Mouse (Mus musculus): ENCODE results near the gene Gm867. TPM values are rescaled to one million over a fixed set of nuclear protein-coding genes. Genes with fewer than 3 reads are reported as not detected.

Gm867 gene
- total and polyA plus RNA-seq, 3 experiments: 0.08 to 1.6 TPM; not detected in 1

GRCm38 (mm10) chr10:75978835-75979157 lies 38.3 kb upstream of the Gm867 start:
- no peaks in the 10 kb centered on the region for H3K4me1 ChIP-seq (ENCODE audit: control insufficient read depth in 1 of 2, insufficient read depth in 2 of 2, low read length in 2 of 2)
- no peaks in the 10 kb centered on the region for H3K79me2 ChIP-seq (ENCODE audit: control insufficient read depth, insufficient read depth, low read length, poor library complexity)
- no peak overlapping the region for H3K27ac ChIP-seq (ENCODE audit: control insufficient read depth, low read depth, low read length)
- H3K4me3 ChIP-seq (ENCODE audit: control insufficient read depth in 1 of 2, insufficient read depth in 1 of 2, low read depth in 2 of 2, low read length in 2 of 2): no peak overlapping the region
- H3K9ac ChIP-seq (ENCODE audit: control insufficient read depth, low read depth, low read length, poor library complexity, severe bottlenecking): no peak overlapping the region
- H3K9me3 ChIP-seq (replicated peaks; ENCODE audit: insufficient read depth, low read length): no peaks in the 10 kb centered on the region
- peaks cover 2 to 8% of the 10 kb centered on the region in 2 experiments; a peak in 3 of 4 replicates for H3K27me3 ChIP-seq (ENCODE audit: control insufficient read depth in 1 of 2, insufficient read depth in 2 of 2, low read length in 2 of 2)
- H3K36me3 ChIP-seq (ENCODE audit: control insufficient read depth in 1 of 2, insufficient read depth in 2 of 2, low read length in 2 of 2): no peaks in the 10 kb centered on the region
- DNase-seq (ENCODE audit: low read depth, low spot score): no peak
- TF ChIP-seq MYB (IDR thresholded peaks at IDR 0.05; ENCODE audit: low read depth, low read length) (no peak), RCOR1 (IDR thresholded peaks at IDR 0.05; ENCODE audit: low read depth, low read length) (no peak), SIN3A (IDR thresholded peaks at IDR 0.05; ENCODE audit: low read length) (no peak), GABPA (IDR thresholded peaks at IDR 0.05; ENCODE audit: low read depth, low read length) (no peak), BHLHE40 (IDR thresholded peaks at IDR 0.05; ENCODE audit: borderline replicate concordance, low read depth, low read length) (no peak), EP300 (IDR thresholded peaks at IDR 0.05; ENCODE audit: low read depth in 1 of 2, low read length in 2 of 2) (no peak), POLR2A (IDR thresholded peaks at IDR 0.05; ENCODE audit: control insufficient read depth in 1 of 2, insufficient read depth in 1 of 2, low read depth in 1 of 2, low read length in 2 of 2, poor library complexity in 1 of 2) (no peak), MEF2A (IDR thresholded peaks at IDR 0.05; ENCODE audit: extremely low read depth, insufficient replicate concordance, low read depth, low read length, poor library complexity, severe bottlenecking) (no peak), UBTF (IDR thresholded peaks at IDR 0.05; ENCODE audit: borderline replicate concordance, insufficient read depth, low read depth, low read length) (no peak), RAD21 (IDR thresholded peaks at IDR 0.05; ENCODE audit: low read depth, low read length) (no peak), MYC (IDR thresholded peaks at IDR 0.05; ENCODE audit: low read depth, low read length) (no peak)

- Histone ChIP-seq H3K27me3 (ENCODE audit: control insufficient read depth in 1 of 2, insufficient read depth in 2 of 2, low read length in 2 of 2) (peaks cover 2 to 8% of the 10 kb centered on the region in 2 experiments; a peak in 3 of 4 replicates), H3K9me3 (replicated peaks; ENCODE audit: insufficient read depth, low read length) (no peaks in the 10 kb centered on the region), H3K9ac (ENCODE audit: control insufficient read depth, low read depth, low read length, poor library complexity, severe bottlenecking) (no peak overlapping the region), H3K36me3 (ENCODE audit: control insufficient read depth in 1 of 2, insufficient read depth in 2 of 2, low read length in 2 of 2) (no peaks in the 10 kb centered on the region), H3K79me2 (ENCODE audit: control insufficient read depth, insufficient read depth, low read length, poor library complexity) (no peaks in the 10 kb centered on the region), H3K27ac (ENCODE audit: control insufficient read depth, low read depth, low read length) (no peak overlapping the region), H3K4me1 (ENCODE audit: control insufficient read depth in 1 of 2, insufficient read depth in 2 of 2, low read length in 2 of 2) (no peaks in the 10 kb centered on the region), H3K4me3 (ENCODE audit: control insufficient read depth in 1 of 2, insufficient read depth in 1 of 2, low read depth in 2 of 2, low read length in 2 of 2) (no peak overlapping the region)
- DNase-seq (ENCODE audit: low read depth, low spot score): no peak
- TF ChIP-seq TCF12 (IDR thresholded peaks at IDR 0.05; ENCODE audit: low read depth, low read length) (no peak), MXI1 (IDR thresholded peaks at IDR 0.05; ENCODE audit: low read depth, low read length) (no peak), CHD1 (IDR thresholded peaks at IDR 0.05; ENCODE audit: low read depth, low read length) (no peak)
Measured at GRCm38 (mm10) chr10:75978119-75978834, 37.8 kb upstream of the Gm867 start.

Measured in MEL (cell line).